Mouse (Mus musculus) lung, postnatal 0 days (tissue): ENCODE measurements at regions not wholly inside any gene's neighbourhood (a gene's known extent, or its start where the extent isn't known, plus 50 kb on each side); places are given as distances from the start of the nearest gene placed in this dataset.

Experiments
- CTCF ChIP-seq: IDR thresholded peaks from 2 replicates; pipeline ENCODE4 v1.5.1; 2016; ENCODE audit warnings: antibody characterized with exemption, mild to moderate bottlenecking
- EP300 ChIP-seq: IDR thresholded peaks from 2 replicates; pipeline ENCODE4 v1.6.1; 2016; ENCODE audit warnings: antibody characterized with exemption, mild to moderate bottlenecking, control low read depth

DNA sequence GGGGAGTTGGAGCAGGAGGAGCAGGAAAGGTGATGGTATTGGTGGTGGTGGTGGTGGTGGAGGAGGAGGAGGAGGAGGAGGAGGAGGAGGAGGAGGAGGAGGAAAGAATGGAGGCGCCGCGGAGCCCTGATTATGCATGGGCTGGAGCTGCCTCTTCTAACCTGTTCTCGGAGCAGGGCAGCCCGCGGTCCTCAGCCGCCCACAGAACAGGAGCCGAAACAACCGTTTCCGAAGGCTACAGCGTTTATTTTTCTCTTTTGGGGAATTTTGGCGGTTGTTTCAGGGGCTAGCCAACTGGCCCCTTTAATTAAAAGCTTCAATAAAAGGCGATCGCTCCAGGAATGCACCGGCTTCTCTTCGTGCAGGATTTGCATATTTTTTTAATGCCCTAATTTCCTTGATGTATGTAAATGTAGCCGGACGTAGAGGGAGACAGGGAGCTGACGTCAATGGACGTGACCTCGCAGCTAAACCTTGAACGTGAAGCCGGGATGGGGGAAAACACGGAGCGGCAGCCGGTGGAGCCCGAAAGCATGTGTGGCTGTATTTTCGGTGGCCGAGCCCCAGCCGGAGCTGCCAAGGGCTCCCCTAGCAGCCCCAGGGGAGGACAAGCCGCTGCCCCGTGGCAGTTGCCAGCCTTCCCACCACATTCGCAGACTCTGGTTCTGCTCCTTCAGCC lies 225.6 kb downstream of the Mef2c start:
- TF ChIP-seq EP300 (no peak), CTCF (no peak)
